Mouse (Mus musculus) heart, embryonic 14.5 days (tissue): ENCODE measurements around the gene Stoml2. TPM values are rescaled to one million over a fixed set of nuclear protein-coding genes. Genes with fewer than 3 reads are reported as not detected.

Source experiments
- ATAC-seq: fragments of 200-750 bp; cut with Nextera tagmentation; 2 replicates; pipeline ENCODE4 v1.8.0; 2017; ENCODE audit warnings: low read depth, moderate TSS enrichment; ENCODE audit not compliant: insufficient number of reproducible peaks, insufficient read depth, low FRiP score
- H3K27ac ChIP-seq, 2 experiments: fragments of 200-500 bp in 1 of 2; fragments of 300-500 bp in 1 of 2; sonication (generic) in 1 of 2; replicated peaks in 1 of 2; 2 replicates each; pipeline ENCODE4 v1.5.1; 2012 to 2014; ENCODE audit warnings: low read depth in 2 of 2, low read length in 2 of 2, control low read depth in 1 of 2, mild to moderate bottlenecking in 1 of 2, mixed read lengths in 1 of 2; ENCODE audit not compliant: control insufficient read depth in 1 of 2, insufficient read depth in 1 of 2
- H3K27me3 ChIP-seq: fragments of 300-500 bp; sonication (generic); 2 replicates; pipeline ENCODE4 v1.6.1; 2014; ENCODE audit warnings: mild to moderate bottlenecking, low read length, control low read depth; ENCODE audit not compliant: control insufficient read depth, insufficient read depth
- H3K36me3 ChIP-seq: fragments of 300-500 bp; sonication (generic); 2 replicates; pipeline ENCODE4 v1.6.1; 2014; ENCODE audit warnings: mild to moderate bottlenecking, control low read depth, low read length, mixed read lengths; ENCODE audit not compliant: control insufficient read depth, insufficient read depth
- H3K4me1 ChIP-seq, 2 experiments: fragments of 200-500 bp in 1 of 2; fragments of 300-500 bp in 1 of 2; sonication (generic) in 1 of 2; 2 replicates each; pipeline ENCODE4 v1.6.1; 2012 to 2014; ENCODE audit warnings: low read length in 2 of 2, control low read depth in 1 of 2, mixed read lengths in 1 of 2; ENCODE audit not compliant: control insufficient read depth in 2 of 2, insufficient read depth in 2 of 2
- H3K4me2 ChIP-seq: fragments of 300-500 bp; sonication (generic); 2 replicates; pipeline ENCODE4 v1.6.1; 2014; ENCODE audit warnings: mild to moderate bottlenecking, low read length
- H3K4me3 ChIP-seq, 2 experiments: fragments of 200-500 bp in 1 of 2; fragments of 300-500 bp in 1 of 2; sonication (generic) in 1 of 2; 2 replicates each; pipeline ENCODE4 v1.5.1; 2012 to 2014; ENCODE audit warnings: low read length in 2 of 2, mild to moderate bottlenecking in 2 of 2, control low read depth in 1 of 2, low read depth in 1 of 2, moderate library complexity in 1 of 2; ENCODE audit not compliant: control insufficient read depth in 1 of 2, insufficient read depth in 1 of 2
- H3K9ac ChIP-seq: fragments of 300-500 bp; sonication (generic); 2 replicates; pipeline ENCODE4 v1.6.1; 2014; ENCODE audit warnings: mild to moderate bottlenecking, low read length
- H3K9me3 ChIP-seq: fragments of 300-500 bp; sonication (generic); 2 replicates; pipeline ENCODE4 v1.6.1; 2016; ENCODE audit warnings: low read length, control low read depth; ENCODE audit not compliant: control insufficient read depth
- WGBS: fragments of 180-500 bp; shearing (Covaris S2); extraction: QIAGEN DNeasy Blood & Tissue Kit; methylation state at CpG from one replicate; pipeline ENCODE4 v1.1.7; 2014; 5-methylcytosine and 5-hydroxymethylcytosine counted together
- polyA plus RNA-seq: library from polyadenylated mRNA; unstranded; fragments of >200 nt; fragmentation: Nextera tagmentation; extraction: Ambion mirVana; gene quantifications from 2 replicates; pipeline ENCODE4 v1.2.1, GENCODE M21; 2014

The Stoml2 gene
- polyA plus RNA-seq, 1 experiment from 2014 or later = 201 TPM

DNA sequence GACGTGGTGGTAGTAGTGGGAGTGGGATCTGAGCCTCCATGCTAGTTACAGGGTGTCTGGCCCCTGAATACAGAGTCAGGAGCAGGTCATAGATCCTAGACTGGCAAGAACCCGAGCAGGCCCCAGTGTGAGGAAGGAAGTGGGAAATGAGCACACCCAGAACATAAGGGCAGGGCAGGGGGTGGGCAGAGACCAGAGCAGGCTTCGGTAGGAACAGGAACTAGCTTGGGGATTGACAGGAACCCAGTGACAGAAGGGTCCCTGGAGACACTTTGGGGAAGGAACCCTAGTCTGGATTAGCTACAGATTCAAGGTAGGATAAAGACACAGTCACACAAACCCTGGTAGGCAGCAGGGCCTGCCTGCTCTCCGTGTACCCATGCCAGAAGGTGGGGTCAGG is 13.2 kb upstream of the Stoml2 start:
- Histone ChIP-seq H3K9ac (peak overlapping the region; percentile 67), H3K4me2 (peak overlapping the region; percentile 78), H3K4me1 (peaks cover 10 to 25% of the 10 kb centered on the region in 2 experiments), H3K27ac (peak overlapping the region; percentile 29 to 74), H3K27me3 (no peaks in the 10 kb centered on the region), H3K9me3 (no peaks in the 10 kb centered on the region), H3K4me3 (peak overlapping the region in 1 of 2 experiments; percentile 57; a peak in 2 of 4 replicates), H3K36me3 (no peaks in the 10 kb centered on the region)
- WGBS = 34% methylated on average over 4 of the region's 4 CpGs
- no peak for ATAC-seq

DNA sequence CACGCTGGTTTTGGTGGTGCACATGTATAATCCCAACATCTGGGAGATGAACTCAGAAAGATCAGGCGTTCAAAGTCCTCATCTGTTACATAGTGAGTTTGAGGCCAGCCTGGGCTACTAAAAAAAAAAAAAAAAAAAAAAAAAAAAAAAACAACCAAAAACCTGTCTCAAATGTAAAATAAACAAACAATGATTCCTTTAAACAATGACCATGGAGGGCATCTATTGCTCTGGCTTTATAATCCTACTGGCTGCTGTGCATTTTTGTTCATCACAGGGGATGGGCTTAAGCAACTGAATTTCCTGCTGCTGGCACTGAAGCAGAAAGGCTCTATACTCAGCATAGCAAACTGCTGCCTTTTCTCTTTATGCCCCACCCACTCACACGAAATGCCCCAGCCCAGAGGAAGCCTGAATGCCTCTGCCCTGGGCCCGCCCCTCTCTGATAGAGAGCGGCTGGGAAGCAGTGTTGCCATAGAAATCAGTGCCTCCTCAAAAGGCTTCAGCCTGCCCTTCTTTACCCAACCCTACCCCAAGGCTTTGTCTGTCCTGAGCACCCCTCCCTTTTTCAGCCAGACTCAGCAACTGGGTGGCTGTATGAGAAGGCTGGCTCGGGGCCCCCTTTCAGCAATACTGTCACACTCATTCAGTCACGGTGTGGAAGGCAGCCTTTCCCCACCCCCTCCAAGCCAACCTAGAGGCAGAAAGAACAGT is 12.3 kb upstream of the Stoml2 start:
- ATAC-seq = peak; percentile 11; the same call in 1 of the 2 replicates
- Histone ChIP-seq H3K4me1 (peaks cover 15 to 33% of the 10 kb centered on the region in 2 experiments), H3K36me3 (no peaks in the 10 kb centered on the region), H3K27me3 (no peaks in the 10 kb centered on the region), H3K4me2 (peak overlapping the region; percentile 78), H3K4me3 (peak overlapping the region; percentile 13 to 22; a peak in 2 of 4 replicates), H3K27ac (peak overlapping the region; percentile 29 to 74), H3K9ac (peak overlapping the region; percentile 67), H3K9me3 (no peaks in the 10 kb centered on the region)
- 19% methylated on average over 7 of the region's 7 CpGs for WGBS

- Histone ChIP-seq H3K9ac (no peak overlapping the region), H3K36me3 (peaks cover 11% of the 10 kb centered on the region), H3K4me3 (no peak overlapping the region), H3K4me1 (peaks cover 23 to 47% of the 10 kb centered on the region in 2 experiments), H3K4me2 (no peak overlapping the region), H3K9me3 (no peaks in the 10 kb centered on the region), H3K27ac (no peak overlapping the region), H3K27me3 (no peaks in the 10 kb centered on the region)
- no peak for ATAC-seq
- 42% methylated on average over 9 of the region's 9 CpGs for WGBS
Observed at GRCm38 (mm10) chr4:43040881-43041547, 9.5 kb upstream of the Stoml2 start.

GRCm38 (mm10) chr4:43040114-43040572 is 8.6 kb upstream of the Stoml2 start:
- H3K9me3 ChIP-seq = no peaks in the 10 kb centered on the region
- peaks cover 19% of the 10 kb centered on the region for H3K36me3 ChIP-seq
- peaks cover 23 to 43% of the 10 kb centered on the region in 2 experiments for H3K4me1 ChIP-seq
- peak overlapping the region; percentile 58 to 61 for H3K27ac ChIP-seq
- no peaks in the 10 kb centered on the region for H3K27me3 ChIP-seq
- peak overlapping the region; percentile 53 to 71 for H3K4me3 ChIP-seq
- 1% methylated on average over 25 of the region's 25 CpGs for WGBS
- peak; percentile 97 for ATAC-seq
- peak overlapping the region; percentile 94 for H3K4me2 ChIP-seq
- peak overlapping the region; percentile 78 for H3K9ac ChIP-seq

DNA sequence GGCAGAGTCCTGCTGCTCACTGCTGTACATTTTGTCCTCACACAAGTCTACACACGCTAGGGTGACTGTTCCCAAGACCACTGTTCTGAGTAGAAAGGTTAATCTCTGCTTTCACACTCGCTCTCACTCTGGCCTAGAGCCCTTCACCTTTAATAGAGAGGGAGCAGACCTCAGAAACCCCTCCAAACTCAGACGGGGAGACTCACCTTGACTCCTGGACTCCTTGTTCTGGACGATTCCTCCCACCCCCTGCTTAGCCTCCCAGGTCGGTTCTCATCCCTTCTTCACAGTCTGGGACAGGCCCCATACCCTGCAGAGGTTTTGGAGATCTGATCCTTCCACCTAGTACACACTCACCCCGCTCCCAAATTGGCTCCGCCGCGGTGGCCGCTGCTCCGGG is 8.1 kb upstream of the Stoml2 start:
- no peaks in the 10 kb centered on the region for H3K27me3 ChIP-seq
- H3K4me2 ChIP-seq = peak overlapping the region; percentile 94
- H3K36me3 ChIP-seq = peaks cover 22% of the 10 kb centered on the region
- peak overlapping the region; percentile 78 for H3K9ac ChIP-seq
- peak; percentile 7 for ATAC-seq
- H3K27ac ChIP-seq = peak overlapping the region; percentile 58 to 61
- H3K4me3 ChIP-seq = peak overlapping the region; percentile 53 to 71
- 2% methylated on average over 11 of the region's 11 CpGs for WGBS
- peaks cover 20 to 38% of the 10 kb centered on the region in 2 experiments for H3K4me1 ChIP-seq
- no peaks in the 10 kb centered on the region for H3K9me3 ChIP-seq

DNA sequence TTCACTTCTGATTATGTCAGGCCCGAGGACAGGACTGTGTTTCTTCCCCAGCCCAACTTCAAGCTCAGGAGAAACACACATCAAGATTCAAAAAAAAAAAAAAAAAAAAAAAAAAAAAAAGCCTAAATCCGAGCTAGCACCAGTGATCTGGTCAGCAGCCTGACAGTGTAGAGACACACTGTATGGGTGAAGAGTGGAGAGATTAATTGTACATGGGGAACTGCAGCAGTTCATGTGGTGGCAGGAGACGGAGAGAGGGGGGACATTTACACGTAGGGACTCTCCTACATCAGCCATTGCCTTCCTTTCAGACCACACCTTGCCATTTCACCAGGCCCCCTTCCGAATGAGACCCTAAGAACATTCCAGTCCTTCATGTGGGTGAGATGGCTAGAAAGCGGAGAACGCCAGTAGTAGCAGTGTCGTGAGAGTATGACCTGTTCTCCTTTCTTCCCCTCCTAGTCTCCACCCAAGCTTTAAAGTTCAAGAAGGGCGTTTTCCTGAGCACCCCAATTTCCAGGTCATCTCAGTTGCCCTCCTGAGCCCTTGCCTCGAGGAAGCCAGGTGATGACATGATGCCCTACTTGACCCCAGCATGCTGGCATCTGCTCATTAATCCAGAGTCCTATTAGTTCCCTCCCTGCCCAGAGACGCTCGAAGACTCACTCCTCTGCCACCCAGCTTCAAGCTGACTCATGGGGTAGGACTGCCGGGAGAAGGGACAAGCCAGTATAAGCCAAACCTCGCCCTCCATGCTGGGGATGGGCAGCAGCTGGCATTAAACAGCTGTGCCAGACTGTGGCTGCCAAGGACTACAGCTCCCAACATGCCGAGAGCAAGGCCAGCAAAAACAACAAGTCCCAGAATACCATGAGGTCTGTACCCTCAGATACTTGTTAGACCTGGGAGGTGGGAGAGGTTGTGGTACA is 7.3 kb upstream of the Stoml2 start:
- peak overlapping the region; percentile 78 for H3K9ac ChIP-seq
- peak overlapping the region; percentile 58 to 61 for H3K27ac ChIP-seq
- H3K36me3 ChIP-seq = peaks cover 29% of the 10 kb centered on the region
- no peak for ATAC-seq
- H3K4me3 ChIP-seq = peak overlapping the region; percentile 53 to 71
- H3K4me2 ChIP-seq = peak overlapping the region; percentile 94
- H3K4me1 ChIP-seq = peaks cover 16 to 30% of the 10 kb centered on the region in 2 experiments
- WGBS = 39% methylated on average over 15 of the region's 15 CpGs
- H3K27me3 ChIP-seq = no peaks in the 10 kb centered on the region
- no peaks in the 10 kb centered on the region for H3K9me3 ChIP-seq
